ENCODE assay signal across 13 mouse cellular contexts in genomic region chr11:21824941-21825340, GRCm38 (mm10).
DNase-seq lines count a peak whose midpoint lies in the region.
"Had no signal": no experiment of that assay in that cellular context is flagged by ENCODE, and none has a peak within 500 bp of the region (broad histone marks: within the 10 kb centered on the region; RNA-seq: fewer than 3 reads in every experiment).

No protein-coding gene starts in this region.

- DNase-seq in adrenal gland, postnatal 10 days, result peak; percentile 32
- no peak for DNase-seq in adrenal gland, adult 8-10 months
- peak; percentile 26 to 51 for DNase-seq in cerebellum, postnatal 10 days
- no peak for DNase-seq in cerebellum, postnatal 36 days
- peak; percentile 59 for DNase-seq in adipocyte (ENCODE audit: low spot score)
- DNase-seq: adrenal gland, adult 2 months; B cell, adult 2 months; cerebellum, adult 11 months; cerebellum, adult 18-20 months; cerebellum, adult 8-10 months; cerebellum, adult 9-11 months; cerebellum, postnatal 25 days; embryo, embryonic 11 days had no signal

Comparison
In these comparisons a context has a peak if more than half of its experiments do, and no peak if none do; other contexts are left out.
1. DNase-seq: peak in adrenal gland, postnatal 10 days (single experiment), cerebellum, postnatal 10 days (2 of 2) and adipocyte (single experiment); none in adrenal gland, adult 8-10 months (single experiment) and cerebellum, postnatal 36 days (0 of 2).